8 mouse cellular contexts compared by ENCODE assay signal in the genomic region with DNA sequence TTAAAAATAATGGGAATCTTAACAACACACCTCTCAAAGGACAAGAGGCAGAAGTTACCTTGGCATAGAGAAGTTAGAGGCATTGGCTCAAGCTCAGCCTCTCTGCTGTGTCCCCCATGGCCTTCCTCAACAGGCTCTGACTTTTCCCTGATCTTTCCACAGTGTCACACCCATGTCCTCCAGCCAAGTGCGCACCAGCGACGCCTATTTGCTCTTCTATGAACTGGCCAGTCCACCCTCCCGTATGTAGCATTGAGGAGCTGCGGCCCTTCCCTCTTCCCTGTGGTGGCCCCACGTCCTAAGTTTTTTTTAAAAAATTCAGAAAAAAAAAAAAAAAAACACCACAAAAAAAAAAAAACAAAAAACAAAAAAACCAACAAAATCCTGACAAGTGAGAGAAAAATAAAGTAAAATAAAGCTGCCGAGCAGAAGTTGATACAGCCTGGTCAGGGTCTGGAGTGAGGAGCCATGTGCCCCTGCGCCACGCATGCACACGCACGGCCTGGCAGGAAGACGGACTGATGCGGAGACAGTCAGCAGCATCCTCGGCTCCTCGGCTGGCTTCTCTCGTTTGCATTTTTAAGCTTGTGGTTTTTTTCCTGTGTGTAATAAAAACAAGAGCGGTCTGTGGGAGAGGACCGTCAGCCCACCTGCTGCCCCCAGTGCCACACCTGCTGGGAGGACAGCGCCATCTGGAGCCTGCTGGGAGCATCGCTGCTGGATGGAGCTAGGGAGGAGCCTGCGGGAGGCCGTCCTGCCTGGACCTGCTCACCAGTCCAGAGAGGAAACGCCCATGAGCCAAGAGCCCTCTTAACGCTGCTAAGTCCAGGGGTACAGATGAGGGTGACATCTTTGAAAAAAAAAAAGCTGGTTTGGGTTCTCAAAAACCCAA. TPM values are rescaled to one million over a fixed set of nuclear protein-coding genes. Genes with fewer than 3 reads are reported as not detected.
DNase-seq lines count a peak whose midpoint lies in the region; ATAC-seq and TF ChIP-seq lines count a peak whose summit lies in the region.

No protein-coding gene starts in this region.

- intact Hi-C loops in left cerebral cortex, postnatal 14 days (cut with DNase I): no loop called here

- no peaks in the 10 kb centered on the region for H3K27me3 ChIP-seq in hindbrain, postnatal 0 days (ENCODE audit: insufficient read depth, low read length)

- H3K4me3 ChIP-seq in hindbrain, postnatal 0 days (ENCODE audit: low read length): peak overlapping the region; percentile 3; the same call in 1 of the 2 replicates

- no peak overlapping the region for H3K27ac ChIP-seq in hindbrain, postnatal 0 days

- H3K4me1 ChIP-seq in hindbrain, postnatal 0 days (ENCODE audit: insufficient read depth, low read length): no peaks in the 10 kb centered on the region; the same call in 1 of the 2 replicates

- H3K36me3 ChIP-seq in hindbrain, postnatal 0 days (ENCODE audit: insufficient read depth, low read length): no peaks in the 10 kb centered on the region; the same call in 1 of the 2 replicates

- peak overlapping the region; percentile 36 for H3K4me2 ChIP-seq in hindbrain, postnatal 0 days (ENCODE audit: low read depth, low read length)

- H3K9ac ChIP-seq in hindbrain, postnatal 0 days (replicated peaks; ENCODE audit: low read length): no peak overlapping the region

- 28% methylated on average over 24 of the region's 24 CpGs for WGBS in hindbrain, postnatal 0 days

- TF ChIP-seq CTCF in hindbrain, postnatal 0 days (IDR thresholded peaks at IDR 0.05; ENCODE audit: low read depth): peak; percentile 90

- H3K9me3 ChIP-seq in hindbrain, postnatal 0 days (ENCODE audit: low read length): no peaks in the 10 kb centered on the region

- peak; percentile 48 for DNase-seq in MN1 (ENCODE audit: low spot score)
- DNase-seq in cerebellum, postnatal 10 days: peak; percentile 87
- peak; percentile 86 to 89 for DNase-seq in frontal cortex, postnatal 36 days (ENCODE audit: low spot score in 2 of 2)
- peak; percentile 86 for DNase-seq in hindbrain, postnatal 0 days (ENCODE audit: low spot score)
- DNase-seq in left cerebral cortex, postnatal 14 days (ENCODE audit: low spot score in 2 of 2): peak; percentile 80 to 83
- peak; percentile 83 for DNase-seq in right cerebral cortex, postnatal 25 days

- peak; percentile 79 for ATAC-seq in hindbrain, postnatal 0 days
- peak; percentile 72 for ATAC-seq in megakaryocyte-erythroid progenitor cell, adult 5-6 weeks (replicated peaks; ENCODE audit: low FRiP score, low TSS enrichment, poor library complexity, severe bottlenecking)
- no peak for ATAC-seq in activated CD4-positive, CD25-positive, alpha-beta regulatory T cell, adult 4 months

RNA-seq across cellular contexts. Expression of gene Mfrp, which starts 7.7 kb away (rescaled TPM):
- 2.8 and 4.0 TPM in 2 replicates for total RNA-seq in hindbrain, postnatal 0 days (2014; rRNA removed)
- polyA plus RNA-seq in hindbrain, postnatal 0 days (2015; fragmentation: Nextera tagmentation; extraction: Ambion mirVana): 0.24 and 0.50 TPM in 2 replicates
- total RNA-seq in left cerebral cortex, postnatal 14 days (2021): under 1 TPM; 0.46 to 0.82 TPM
- total RNA-seq in megakaryocyte-erythroid progenitor cell, adult 5-6 weeks (2014; fragmentation: Nextera tagmentation): 0.30 TPM in 1 of 2 replicates, not detected in the other
- total RNA-seq in megakaryocyte-erythroid progenitor cell, adult 5-6 weeks (2017): not detected in 2 replicates
- not detected for polyA plus RNA-seq in activated CD4-positive, CD25-positive, alpha-beta regulatory T cell, adult 4 months (2017; shearing (Covaris generic))

RNA-seq across cellular contexts. Expression of gene C1qtnf5, which starts 13.2 kb away (rescaled TPM):
- total RNA-seq in hindbrain, postnatal 0 days (2014; rRNA removed): 36.7 and 39.5 TPM in 2 replicates
- polyA plus RNA-seq in hindbrain, postnatal 0 days (2015; fragmentation: Nextera tagmentation; extraction: Ambion mirVana): 12.3 and 12.8 TPM in 2 replicates
- 10 to 100 TPM; 17.1 to 19.6 TPM for total RNA-seq in left cerebral cortex, postnatal 14 days (2021)
- not detected in 2 replicates for total RNA-seq in megakaryocyte-erythroid progenitor cell, adult 5-6 weeks (2014; fragmentation: Nextera tagmentation)
- total RNA-seq in megakaryocyte-erythroid progenitor cell, adult 5-6 weeks (2017): not detected in 2 replicates
- not detected for polyA plus RNA-seq in activated CD4-positive, CD25-positive, alpha-beta regulatory T cell, adult 4 months (2017; shearing (Covaris generic))

RNA-seq across cellular contexts. Expression of gene Gm49380, which starts 19.4 kb away (rescaled TPM):
- not detected in 2 replicates for total RNA-seq in hindbrain, postnatal 0 days (2014; rRNA removed)
- 0.21 TPM in 1 of 2 replicates, not detected in the other for polyA plus RNA-seq in hindbrain, postnatal 0 days (2015; fragmentation: Nextera tagmentation; extraction: Ambion mirVana)
- under 1 TPM; 0.25 to 0.37 TPM for total RNA-seq in left cerebral cortex, postnatal 14 days (2021)
- total RNA-seq in megakaryocyte-erythroid progenitor cell, adult 5-6 weeks (2014; fragmentation: Nextera tagmentation): not detected in 2 replicates
- not detected in 2 replicates for total RNA-seq in megakaryocyte-erythroid progenitor cell, adult 5-6 weeks (2017)
- not detected for polyA plus RNA-seq in activated CD4-positive, CD25-positive, alpha-beta regulatory T cell, adult 4 months (2017; shearing (Covaris generic))

RNA-seq across cellular contexts. Expression of gene Rnf26, which starts 19.5 kb away (rescaled TPM):
- 17.5 and 24.3 TPM in 2 replicates for total RNA-seq in hindbrain, postnatal 0 days (2014; rRNA removed)
- polyA plus RNA-seq in hindbrain, postnatal 0 days (2015; fragmentation: Nextera tagmentation; extraction: Ambion mirVana): 38.0 and 41.1 TPM in 2 replicates
- total RNA-seq in left cerebral cortex, postnatal 14 days (2021): 10 to 100 TPM; 28.1 to 31.9 TPM
- 46.0 and 52.5 TPM in 2 replicates for total RNA-seq in megakaryocyte-erythroid progenitor cell, adult 5-6 weeks (2014; fragmentation: Nextera tagmentation)
- total RNA-seq in megakaryocyte-erythroid progenitor cell, adult 5-6 weeks (2017): 13.5 and 20.9 TPM in 2 replicates
- polyA plus RNA-seq in activated CD4-positive, CD25-positive, alpha-beta regulatory T cell, adult 4 months (2017; shearing (Covaris generic)): 1 to 10 TPM; 3.2 to 7.9 TPM

RNA-seq across cellular contexts. Expression of gene Usp2, which starts 27.0 kb away (rescaled TPM):
- 11.0 and 14.2 TPM in 2 replicates for total RNA-seq in hindbrain, postnatal 0 days (2014; rRNA removed)
- 19.6 and 20.5 TPM in 2 replicates for polyA plus RNA-seq in hindbrain, postnatal 0 days (2015; fragmentation: Nextera tagmentation; extraction: Ambion mirVana)
- 10 to 100 TPM; 71.9 to 87.1 TPM for total RNA-seq in left cerebral cortex, postnatal 14 days (2021)
- 0.35 and 2.1 TPM in 2 replicates for total RNA-seq in megakaryocyte-erythroid progenitor cell, adult 5-6 weeks (2014; fragmentation: Nextera tagmentation)
- 0.15 and 1.8 TPM in 2 replicates for total RNA-seq in megakaryocyte-erythroid progenitor cell, adult 5-6 weeks (2017)
- polyA plus RNA-seq in activated CD4-positive, CD25-positive, alpha-beta regulatory T cell, adult 4 months (2017; shearing (Covaris generic)): 1 to 10 TPM; 1.6 to 1.7 TPM

Comparison
In these comparisons a context has a peak if more than half of its experiments do, and no peak if none do; other contexts are left out.
1. RNA of gene C1qtnf5, which starts 13.2 kb away (total RNA-seq): 36.7 to 39.5 TPM in hindbrain, postnatal 0 days and 17.1 to 19.6 TPM in left cerebral cortex, postnatal 14 days; not detected in megakaryocyte-erythroid progenitor cell, adult 5-6 weeks; every median in the first group is over 10 times any median in the second.
2. Peak in every context shown above with its lines, with median percentiles within 50 percentile points of each other: DNase-seq.